Mouse (Mus musculus): ENCODE measurements at regions not wholly inside any gene's neighbourhood (a gene's known extent, or its start where the extent isn't known, plus 50 kb on each side); places are given as distances from the start of the nearest gene placed in this dataset.

GRCm38 (mm10) chr1:91692709-91693460 lies 108.4 kb upstream of the Twist2 start:
- no peaks in the 10 kb centered on the region for H3K36me3 ChIP-seq (ENCODE audit: control insufficient read depth, insufficient read depth, low read length)
- H3K27ac ChIP-seq (ENCODE audit: control insufficient read depth, insufficient read depth, low read length), result no peak overlapping the region
- H3K4me1 ChIP-seq (replicated peaks; ENCODE audit: control insufficient read depth, insufficient read depth, low read length), result 0 out of 2 replicates have a peak, but pooled peaks cover 2% of the 10 kb centered on the region
- 90% methylated on average over 9 of the region's 9 CpGs for WGBS
- no peaks in the 10 kb centered on the region for H3K27me3 ChIP-seq (ENCODE audit: control insufficient read depth, insufficient read depth, low read length)
- no peak for TF ChIP-seq CTCF (IDR thresholded peaks at IDR 0.05; ENCODE audit: borderline replicate concordance, control insufficient read depth, extremely low read depth, insufficient read depth, low read length, poor library complexity)
- no peak for TF ChIP-seq POLR2A (IDR thresholded peaks at IDR 0.05; ENCODE audit: control insufficient read depth, extremely low read depth, insufficient read depth, low read length, poor library complexity)
- no peak overlapping the region for H3K4me3 ChIP-seq (ENCODE audit: control insufficient read depth, insufficient read depth, low read length)
- DNase-seq, result no peak

GRCm38 (mm10) chr1:91697053-91697452 lies 104.2 kb upstream of the Twist2 start:
- Histone ChIP-seq H3K4me3 (ENCODE audit: control insufficient read depth, insufficient read depth, low read length) (no peak overlapping the region), H3K27me3 (ENCODE audit: control insufficient read depth, insufficient read depth, low read length) (no peaks in the 10 kb centered on the region), H3K27ac (ENCODE audit: control insufficient read depth, insufficient read depth, low read length) (no peak overlapping the region), H3K36me3 (ENCODE audit: control insufficient read depth, insufficient read depth, low read length) (no peaks in the 10 kb centered on the region), H3K4me1 (replicated peaks; ENCODE audit: control insufficient read depth, insufficient read depth, low read length) (0 out of 2 replicates have a peak, but pooled peaks cover 3% of the 10 kb centered on the region)
- no peak for DNase-seq
- 83% methylated on average over 8 of the region's 8 CpGs for WGBS
- TF ChIP-seq POLR2A (IDR thresholded peaks at IDR 0.05; ENCODE audit: control insufficient read depth, extremely low read depth, insufficient read depth, low read length, poor library complexity), result no peak
- no peak for TF ChIP-seq CTCF (IDR thresholded peaks at IDR 0.05; ENCODE audit: borderline replicate concordance, control insufficient read depth, extremely low read depth, insufficient read depth, low read length, poor library complexity)

- Histone ChIP-seq H3K27ac (ENCODE audit: control insufficient read depth, insufficient read depth, low read length) (no peak overlapping the region), H3K36me3 (ENCODE audit: control insufficient read depth, insufficient read depth, low read length) (no peaks in the 10 kb centered on the region), H3K4me3 (ENCODE audit: control insufficient read depth, insufficient read depth, low read length) (no peak overlapping the region), H3K27me3 (ENCODE audit: control insufficient read depth, insufficient read depth, low read length) (no peaks in the 10 kb centered on the region), H3K4me1 (replicated peaks; ENCODE audit: control insufficient read depth, insufficient read depth, low read length) (0 out of 2 replicates have a peak, but pooled peaks cover 2% of the 10 kb centered on the region)
- TF ChIP-seq POLR2A (IDR thresholded peaks at IDR 0.05; ENCODE audit: control insufficient read depth, extremely low read depth, insufficient read depth, low read length, poor library complexity), result no peak
- no peak for TF ChIP-seq CTCF (IDR thresholded peaks at IDR 0.05; ENCODE audit: borderline replicate concordance, control insufficient read depth, extremely low read depth, insufficient read depth, low read length, poor library complexity)
- DNase-seq, result no peak
- 87% methylated on average over 12 of the region's 12 CpGs for WGBS
Observed at GRCm38 (mm10) chr1:91701475-91701874, 99.8 kb upstream of the Twist2 start.

- Histone ChIP-seq H3K4me1 (replicated peaks; ENCODE audit: control insufficient read depth, insufficient read depth, low read length) (0 out of 2 replicates have a peak, but pooled peaks cover 2% of the 10 kb centered on the region), H3K36me3 (ENCODE audit: control insufficient read depth, insufficient read depth, low read length) (no peaks in the 10 kb centered on the region), H3K4me3 (ENCODE audit: control insufficient read depth, insufficient read depth, low read length) (no peak overlapping the region), H3K27ac (ENCODE audit: control insufficient read depth, insufficient read depth, low read length) (no peak overlapping the region), H3K27me3 (ENCODE audit: control insufficient read depth, insufficient read depth, low read length) (no peaks in the 10 kb centered on the region)
- no peak for TF ChIP-seq CTCF (IDR thresholded peaks at IDR 0.05; ENCODE audit: borderline replicate concordance, control insufficient read depth, extremely low read depth, insufficient read depth, low read length, poor library complexity)
- no peak for TF ChIP-seq POLR2A (IDR thresholded peaks at IDR 0.05; ENCODE audit: control insufficient read depth, extremely low read depth, insufficient read depth, low read length, poor library complexity)
- no peak for DNase-seq
- WGBS, result 93% methylated on average over 6 of the region's 6 CpGs
Observed at GRCm38 (mm10) chr1:91702021-91702420, 99.2 kb upstream of the Twist2 start.

- Histone ChIP-seq H3K27ac (ENCODE audit: control insufficient read depth, insufficient read depth, low read length) (no peak overlapping the region), H3K36me3 (ENCODE audit: control insufficient read depth, insufficient read depth, low read length) (no peaks in the 10 kb centered on the region), H3K4me1 (replicated peaks; ENCODE audit: control insufficient read depth, insufficient read depth, low read length) (0 out of 2 replicates have a peak, but pooled peaks cover 2% of the 10 kb centered on the region), H3K4me3 (ENCODE audit: control insufficient read depth, insufficient read depth, low read length) (no peak overlapping the region), H3K27me3 (ENCODE audit: control insufficient read depth, insufficient read depth, low read length) (no peaks in the 10 kb centered on the region)
- DNase-seq, result no peak
- TF ChIP-seq CTCF (IDR thresholded peaks at IDR 0.05; ENCODE audit: borderline replicate concordance, control insufficient read depth, extremely low read depth, insufficient read depth, low read length, poor library complexity) (no peak), POLR2A (IDR thresholded peaks at IDR 0.05; ENCODE audit: control insufficient read depth, extremely low read depth, insufficient read depth, low read length, poor library complexity) (no peak)
Observed at GRCm38 (mm10) chr1:91702737-91703136, 98.5 kb upstream of the Twist2 start.

- no peak overlapping the region for H3K27ac ChIP-seq (ENCODE audit: control insufficient read depth, insufficient read depth, low read length)
- no peaks in the 10 kb centered on the region for H3K27me3 ChIP-seq (ENCODE audit: control insufficient read depth, insufficient read depth, low read length)
- TF ChIP-seq CTCF (IDR thresholded peaks at IDR 0.05; ENCODE audit: borderline replicate concordance, control insufficient read depth, extremely low read depth, insufficient read depth, low read length, poor library complexity) (no peak), POLR2A (IDR thresholded peaks at IDR 0.05; ENCODE audit: control insufficient read depth, extremely low read depth, insufficient read depth, low read length, poor library complexity) (no peak)
- no peaks in the 10 kb centered on the region for H3K36me3 ChIP-seq (ENCODE audit: control insufficient read depth, insufficient read depth, low read length)
- 78% methylated on average over 9 of the region's 9 CpGs for WGBS
- H3K4me3 ChIP-seq (ENCODE audit: control insufficient read depth, insufficient read depth, low read length), result no peak overlapping the region
- H3K4me1 ChIP-seq (replicated peaks; ENCODE audit: control insufficient read depth, insufficient read depth, low read length), result 0 out of 2 replicates have a peak, but pooled peaks cover 2% of the 10 kb centered on the region
- no peak for DNase-seq
Observed at GRCm38 (mm10) chr1:91705451-91705850, 95.8 kb upstream of the Twist2 start.
